Mouse (Mus musculus) cortical plate, adult 2 months (tissue): ENCODE measurements at regions not wholly inside any gene's neighbourhood (a gene's known extent, or its start where the extent isn't known, plus 50 kb on each side); places are given as distances from the start of the nearest gene placed in this dataset.
A peak's percentile ranks its signal among the peaks of the same experiment; 100 is the strongest.
"Not testable (repeated sequence)": the region's sequence is repeated elsewhere in the genome, so short reads cannot be mapped to it uniquely, and the experiment has no call there.

Source experiments
- H3K27ac ChIP-seq: fragments of 200-500 bp; 2 replicates; pipeline ENCODE4 v1.5.1; 2012; ENCODE audit warnings: low read length, control low read depth, inconsistent platforms; ENCODE audit not compliant: insufficient read depth
- H3K4me1 ChIP-seq: fragments of 200-500 bp; 2 replicates; pipeline ENCODE4 v1.6.1; 2011; ENCODE audit warnings: low read length; ENCODE audit not compliant: control insufficient read depth, insufficient read depth
- H3K4me3 ChIP-seq: fragments of 200-500 bp; 2 replicates; pipeline ENCODE4 v1.5.1; 2011; ENCODE audit warnings: mild to moderate bottlenecking, low read length, control low read depth; ENCODE audit not compliant: insufficient read depth
- CTCF ChIP-seq: fragments of 200-500 bp; IDR thresholded peaks from 2 replicates; pipeline ENCODE4 v1.5.1; 2011; ENCODE audit warnings: mild to moderate bottlenecking, control low read depth, low read length; ENCODE audit not compliant: insufficient read depth; ENCODE audit errors: extremely low read depth
- POLR2A ChIP-seq: fragments of 200-500 bp; IDR thresholded peaks from 2 replicates; pipeline ENCODE4 v1.6.1; 2011; ENCODE audit warnings: mild to moderate bottlenecking, low read length, control low read depth; ENCODE audit not compliant: insufficient read depth; ENCODE audit errors: extremely low read depth

GRCm38 (mm10) chr1:14109190-14109482 lies 1984.0 kb downstream of the 4930444P10Rik start:
- no peak overlapping the region for H3K4me3 ChIP-seq
- TF ChIP-seq POLR2A, result no peak
- TF ChIP-seq CTCF, result no peak
- 0 out of 2 replicates have a peak overlapping the region, but pooled peaks have one; percentile 13 for H3K27ac ChIP-seq
- no peaks in the 10 kb centered on the region for H3K4me1 ChIP-seq

GRCm38 (mm10) chr1:14108450-14109189 lies 1984.5 kb downstream of the 4930444P10Rik start:
- Histone ChIP-seq H3K4me1 (no peaks in the 10 kb centered on the region), H3K27ac (no peak overlapping the region), H3K4me3 (no peak overlapping the region)
- TF ChIP-seq POLR2A (no peak), CTCF (no peak)

- H3K27ac ChIP-seq, H3K4me3 ChIP-seq, H3K4me1 ChIP-seq: not testable (repeated sequence)
Measured at GRCm38 (mm10) chr1:14105521-14105920, 1987.6 kb downstream of the 4930444P10Rik start.

- no peaks in the 10 kb centered on the region; the same call in 1 of the 2 replicates for H3K4me1 ChIP-seq
- no peak for TF ChIP-seq POLR2A
- TF ChIP-seq CTCF, result no peak
- no peak overlapping the region for H3K27ac ChIP-seq
- no peak overlapping the region for H3K4me3 ChIP-seq
Measured at GRCm38 (mm10) chr1:14104529-14104928, 1988.6 kb downstream of the 4930444P10Rik start.

GRCm38 (mm10) chr1:14099031-14099430 lies 1994.1 kb downstream of the 4930444P10Rik start:
- TF ChIP-seq CTCF (no peak), POLR2A (no peak)
- H3K27ac ChIP-seq, result no peak overlapping the region
- H3K4me1 ChIP-seq, result no peaks in the 10 kb centered on the region; the same call in 1 of the 2 replicates
- H3K4me3 ChIP-seq, result no peak overlapping the region

- Histone ChIP-seq H3K4me1 (no peaks in the 10 kb centered on the region; the same call in 1 of the 2 replicates), H3K4me3 (no peak overlapping the region), H3K27ac (no peak overlapping the region)
- TF ChIP-seq CTCF (no peak), POLR2A (no peak)
Measured at GRCm38 (mm10) chr1:14097567-14098228, 1995.4 kb downstream of the 4930444P10Rik start.

GRCm38 (mm10) chr1:14064856-14065255 lies 2028.3 kb downstream of the 4930444P10Rik start:
- no peak for TF ChIP-seq CTCF
- TF ChIP-seq POLR2A, result no peak

GRCm38 (mm10) chr1:14036163-14036562 lies 2057.0 kb downstream of the 4930444P10Rik start:
- no peaks in the 10 kb centered on the region for H3K4me1 ChIP-seq
- TF ChIP-seq POLR2A, result no peak
- no peak for TF ChIP-seq CTCF

More at GRCm38 (mm10) chr1:14064856-14065255, 2028.3 kb downstream of the 4930444P10Rik start:
- H3K4me1 ChIP-seq, result no peaks in the 10 kb centered on the region
- no peak overlapping the region for H3K27ac ChIP-seq
- H3K4me3 ChIP-seq, result no peak overlapping the region

GRCm38 (mm10) chr1:14011484-14011883 lies 2081.6 kb downstream of the 4930444P10Rik start:
- Histone ChIP-seq H3K27ac (no peak overlapping the region), H3K4me1 (no peaks in the 10 kb centered on the region)
- TF ChIP-seq POLR2A, result no peak
- no peak for TF ChIP-seq CTCF

More at GRCm38 (mm10) chr1:14036163-14036562, 2057.0 kb downstream of the 4930444P10Rik start:
- no peak overlapping the region for H3K4me3 ChIP-seq
- no peak overlapping the region for H3K27ac ChIP-seq

GRCm38 (mm10) chr1:14010789-14011188 lies 2082.3 kb downstream of the 4930444P10Rik start:
- H3K4me3 ChIP-seq, result no peak overlapping the region
- no peaks in the 10 kb centered on the region for H3K4me1 ChIP-seq
- no peak for TF ChIP-seq POLR2A
- no peak for TF ChIP-seq CTCF

More at GRCm38 (mm10) chr1:14011484-14011883, 2081.6 kb downstream of the 4930444P10Rik start:
- no peak overlapping the region for H3K4me3 ChIP-seq

More at GRCm38 (mm10) chr1:14010789-14011188, 2082.3 kb downstream of the 4930444P10Rik start:
- no peak overlapping the region for H3K27ac ChIP-seq
